Mouse (Mus musculus): ENCODE measurements around the gene Ankib1. TPM values are rescaled to one million over a fixed set of nuclear protein-coding genes. Genes with fewer than 3 reads are reported as not detected.
A peak's percentile ranks its signal among the peaks of the same experiment; 100 is the strongest.

Ankib1 gene
- total RNA-seq, 2 experiments from 2014 or later, result 23.4 to 26.4 TPM

DNA sequence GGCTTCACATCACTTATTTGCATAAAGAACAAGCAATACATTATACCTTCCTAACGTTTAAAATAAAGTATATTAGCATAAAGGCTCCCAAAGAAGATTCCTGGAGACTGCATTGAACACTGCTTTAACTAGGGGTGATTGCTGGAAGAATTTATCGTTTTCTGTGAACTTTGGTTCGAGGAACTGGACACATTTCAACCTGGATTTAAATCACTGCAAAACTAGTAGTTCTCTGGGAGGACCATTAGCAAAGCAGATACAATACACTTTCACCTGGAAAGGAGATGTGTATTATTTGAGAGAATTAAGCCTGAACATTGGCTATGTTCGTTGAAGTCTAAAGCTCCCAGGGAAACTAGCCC lies 153.9 kb downstream of the Ankib1 start:
- no peak for DNase-seq
- intact Hi-C loops (cut with DNase I), result loop anchor here (5.0 to 10.0 kb wide), 3 partner anchors 52 to 546 kb away; partner anchors contain the start of genes Mterf1b, Pex1 and Rbm48

DNA sequence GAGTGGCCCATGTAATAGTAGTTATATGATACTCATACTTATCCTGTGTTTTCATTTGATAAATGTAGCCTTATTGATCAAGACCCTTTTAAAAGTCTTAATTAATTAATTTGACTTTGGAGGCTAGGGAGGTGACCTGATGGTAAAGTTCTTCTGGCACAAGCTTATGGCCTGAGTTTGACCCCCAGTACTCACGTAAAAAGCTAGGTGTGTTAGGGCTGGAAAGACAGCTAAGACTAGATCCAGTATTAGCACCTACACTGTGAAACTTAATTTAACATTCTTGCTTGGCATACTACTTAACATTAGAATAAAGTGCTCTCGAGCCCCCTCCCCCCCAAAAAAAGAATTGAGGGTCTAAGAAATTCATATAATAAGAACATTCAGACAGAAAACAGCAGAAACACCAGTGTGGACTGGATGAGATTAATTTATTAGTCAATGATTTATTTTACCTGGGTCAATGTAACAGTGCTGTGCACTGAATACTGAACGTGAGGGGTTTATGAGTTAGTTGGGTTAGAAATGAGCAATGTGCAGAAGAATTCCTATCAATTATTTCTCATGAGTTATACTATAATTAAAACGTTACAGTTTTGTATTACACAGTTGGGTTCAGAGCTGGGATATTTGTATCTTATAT lies 154.4 kb downstream of the Ankib1 start:
- intact Hi-C loops (cut with DNase I), result loop anchor here (5.0 to 10.0 kb wide), 3 partner anchors 51 to 546 kb away; partner anchors contain the start of genes Mterf1b, Pex1 and Rbm48
- DNase-seq, result no peak

DNA sequence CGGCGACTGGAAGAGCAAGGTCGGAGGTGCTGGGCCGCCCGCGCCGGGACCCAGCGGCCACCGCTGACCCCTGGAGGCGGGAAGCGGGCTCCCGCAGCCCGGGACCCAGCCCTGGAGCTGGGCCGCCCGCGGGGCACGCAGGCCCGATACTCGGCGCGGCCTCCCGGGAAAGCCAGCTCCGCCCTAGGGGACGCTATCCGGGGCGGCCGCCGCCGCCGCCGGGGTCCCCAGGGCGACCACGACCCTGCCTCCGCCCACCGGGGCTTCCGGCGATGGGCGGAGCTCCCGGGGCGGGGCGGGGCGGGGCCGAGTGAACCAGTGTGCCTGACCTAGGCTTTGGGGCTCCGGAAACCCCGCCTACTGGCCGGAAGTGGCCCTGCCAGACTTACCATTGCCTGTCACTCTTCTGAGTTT lies 155.0 kb downstream of the Ankib1 start:
- peak; percentile 88 to 89 for DNase-seq

DNA sequence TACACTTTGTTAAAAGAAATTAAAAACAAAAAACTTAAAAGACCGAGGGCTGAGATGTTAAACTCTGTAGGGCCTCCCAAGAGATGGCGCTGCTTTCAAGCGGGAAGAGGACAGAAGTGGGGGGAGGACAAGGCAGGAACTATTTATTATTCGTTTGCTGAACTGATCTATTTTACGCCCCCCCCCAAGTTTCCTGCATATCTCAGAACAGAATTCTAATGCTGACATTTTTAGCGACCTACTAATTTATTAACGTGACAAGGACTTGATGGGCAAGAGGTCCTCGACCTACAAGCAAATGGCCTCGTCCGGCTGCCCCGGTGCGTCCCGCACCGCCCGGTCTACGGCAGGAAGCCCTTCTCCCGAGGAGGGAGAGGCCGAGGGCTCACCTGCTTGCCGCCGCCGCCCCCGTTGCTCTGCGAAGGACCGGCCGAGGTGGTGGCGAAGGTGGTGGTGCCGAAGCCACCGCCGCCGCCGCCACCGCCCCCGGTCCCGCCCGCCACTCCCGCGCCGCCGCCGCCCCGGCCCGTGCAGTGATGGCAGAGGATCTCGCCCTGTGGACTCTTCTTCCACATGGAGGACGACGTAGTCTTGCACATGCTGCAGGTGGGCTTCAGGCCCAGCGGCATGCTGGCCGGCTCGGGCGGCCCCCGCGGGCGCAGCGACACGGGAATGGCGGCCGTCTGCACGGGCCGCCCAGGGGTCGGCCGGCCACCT lies 155.6 kb downstream of the Ankib1 start:
- intact Hi-C loops (cut with DNase I), result loop anchor here (2.0 to 10.0 kb wide), 4 partner anchors 50 to 548 kb away; partner anchors contain the start of genes Ankib1, Krit1, Mterf1b and Pex1
- peak; percentile 45 to 56 for DNase-seq

More for the DNA sequence above, 155.0 kb downstream of the Ankib1 start:
- intact Hi-C loops (cut with DNase I), result loop anchor here (2.0 to 10.0 kb wide), 4 partner anchors 50 to 547 kb away; partner anchors contain the start of genes Ankib1, Krit1, Mterf1b and Pex1

DNA sequence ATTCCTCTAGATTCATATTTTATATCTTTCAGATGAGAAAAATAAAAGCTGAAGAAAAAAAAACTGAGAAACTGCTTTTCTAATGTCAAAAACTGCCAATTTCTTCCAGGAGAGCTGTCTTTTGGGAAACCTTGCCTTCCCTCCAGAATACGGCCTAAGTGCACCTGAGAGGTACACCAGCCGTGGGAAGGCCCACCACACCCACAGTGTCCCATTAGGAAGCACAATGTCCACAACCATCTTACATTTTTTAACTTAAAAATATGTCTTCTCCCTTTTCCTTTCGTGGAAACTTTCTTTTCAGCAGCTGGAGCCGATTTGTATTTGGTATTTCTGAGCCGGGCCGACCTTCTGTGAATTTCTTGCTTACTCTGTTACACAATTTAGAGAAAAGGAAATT lies 156.2 kb downstream of the Ankib1 start:
- DNase-seq, result no peak
- intact Hi-C loops (cut with DNase I), result loop anchor here (2.0 to 10.0 kb wide), 4 partner anchors 49 to 548 kb away; partner anchors contain the start of genes Ankib1, Krit1, Mterf1b and Pex1

DNA sequence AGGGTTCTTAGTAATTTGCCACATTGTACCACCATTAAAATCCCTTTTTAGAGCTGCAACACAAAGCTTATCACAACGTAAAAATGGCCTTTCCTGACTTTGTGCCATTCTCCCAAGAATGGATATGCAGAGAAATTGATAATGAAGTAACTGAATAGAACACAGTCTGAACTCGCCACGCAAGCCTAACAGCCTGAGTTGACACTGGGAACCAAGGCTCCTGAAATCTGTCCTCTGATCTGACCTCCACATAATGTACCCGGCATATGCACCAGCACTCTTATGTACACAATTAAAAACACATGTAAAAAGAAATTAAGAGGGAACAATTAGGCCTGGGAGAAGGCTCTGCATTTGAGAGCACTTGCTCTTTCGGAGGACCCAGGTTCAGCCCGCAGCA lies 157.4 kb downstream of the Ankib1 start:
- intact Hi-C loops (cut with DNase I), result loop anchor here (5.0 to 10.0 kb wide), 3 partner anchors 48 to 549 kb away; partner anchors contain the start of genes Mterf1b, Pex1 and Rbm48
- no peak for DNase-seq

DNA sequence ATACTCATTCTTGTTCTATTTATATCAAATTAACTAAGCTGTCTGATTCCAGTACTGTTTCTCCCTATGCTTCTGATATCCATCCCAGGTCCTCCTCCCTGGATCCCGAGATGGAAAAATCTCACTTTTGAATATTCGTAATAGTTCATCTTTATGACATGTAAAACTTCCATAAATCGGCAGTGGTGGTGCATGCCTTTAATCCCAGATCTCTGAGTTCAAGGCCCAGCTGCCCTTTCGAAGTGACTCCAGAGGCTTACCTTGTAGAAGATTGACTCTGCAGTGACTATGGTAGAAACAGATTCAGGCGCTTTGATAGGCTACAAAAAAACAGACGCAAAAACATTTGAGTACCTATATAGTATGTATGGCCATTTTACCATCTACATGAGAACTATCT lies 158.1 kb downstream of the Ankib1 start:
- intact Hi-C loops (cut with DNase I), result loop anchor here (5.0 to 10.0 kb wide), 3 partner anchors 47 to 550 kb away; partner anchors contain the start of genes Mterf1b, Pex1 and Rbm48
- no peak for DNase-seq

Small RNA genes within 50 kb of the gene (microRNA-seq; reads per million reads assigned to microRNA genes)
- gene Gm22926 (0 reads per million in 2 experiments), gene Gm26238 (0 reads per million in 2 experiments)

Other genes starting within 250 kb of the Ankib1 start
- gene 1700109H08Rik, start 231.4 kb downstream of the Ankib1 start, total RNA-seq (2021), result 1 to 10 TPM; 1.7 to 3.8 TPM
- 10 to 100 TPM in 1 of 2 experiments, 1 to 10 TPM in 1; 9.6 to 10.9 TPM for gene Pex1, start 206.9 kb downstream of the Ankib1 start, total RNA-seq (2021)
- 1 to 10 TPM; 4.2 to 5.1 TPM for gene Rbm48, start 206.3 kb downstream of the Ankib1 start, total RNA-seq (2021)
- gene Tmbim7, start 151.7 kb downstream of the Ankib1 start, total RNA-seq (2021), result not detected
- 10 to 100 TPM; 80.3 to 85.6 TPM for gene Gatad1, start 145.7 kb downstream of the Ankib1 start, total RNA-seq (2021)
- gene Krit1, start 259 bp upstream of the Ankib1 start, total RNA-seq (2021), result 10 to 100 TPM; 28.9 to 34.3 TPM
- under 1 TPM in 1 of 2 experiments, not detected in 1; 0.17 TPM for gene Lrrd1, start 42.2 kb upstream of the Ankib1 start, total RNA-seq (2021)
- gene Mterf1a, start 91.0 kb upstream of the Ankib1 start, total RNA-seq (2021), result 1 to 10 TPM; 3.1 to 3.7 TPM
- gene Akap9, start 125.1 kb upstream of the Ankib1 start, total RNA-seq (2021), result 10 to 100 TPM; 46.7 to 47.5 TPM

Measured in heart, postnatal 14 days (tissue).